Mouse (Mus musculus): ENCODE results near the gene Cobl. TPM values are rescaled to one million over a fixed set of nuclear protein-coding genes. Genes with fewer than 3 reads are reported as not detected.

Cobl gene
- polyA plus RNA-seq, 1 experiment, result 9.5 TPM

DNA sequence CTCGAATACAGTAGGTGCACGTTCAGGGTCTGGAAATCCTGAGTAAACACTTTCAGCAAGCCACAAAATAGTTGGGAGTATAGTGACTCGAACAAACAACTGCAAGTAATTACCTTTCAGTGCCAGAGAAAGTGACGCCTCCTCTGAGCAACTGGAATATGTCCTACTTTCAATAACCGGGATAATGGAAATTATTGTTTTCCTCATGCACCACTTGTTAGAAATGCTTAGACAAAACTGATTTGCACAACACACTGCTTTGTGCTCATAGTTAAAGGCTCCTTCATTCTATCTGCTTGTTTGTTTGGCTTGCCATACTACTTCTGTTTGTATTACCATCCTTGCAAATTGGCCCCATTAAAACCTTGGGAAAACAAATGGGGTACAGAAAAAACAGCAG lies 21.6 kb downstream of the Cobl start:
- TF ChIP-seq CTCF (IDR thresholded peaks at IDR 0.05; ENCODE audit: borderline replicate concordance, insufficient read depth, low read depth, low read length) (no peak), POLR2A (IDR thresholded peaks at IDR 0.05; ENCODE audit: borderline replicate concordance, insufficient read depth, low read length) (no peak)
- WGBS, result 79% methylated on average over 5 of the region's 5 CpGs
- no peak overlapping the region for H3K27ac ChIP-seq (ENCODE audit: insufficient read depth, low read length)
- no peak overlapping the region for H3K4me3 ChIP-seq (replicated peaks; ENCODE audit: insufficient read depth, low read depth, low read length)
- no peak for DNase-seq
- H3K27me3 ChIP-seq (ENCODE audit: control insufficient read depth, insufficient read depth, low read length), result no peaks in the 10 kb centered on the region; the same call in 1 of the 2 replicates
- H3K4me1 ChIP-seq (ENCODE audit: control insufficient read depth, insufficient read depth, low read length), result no peaks in the 10 kb centered on the region

DNA sequence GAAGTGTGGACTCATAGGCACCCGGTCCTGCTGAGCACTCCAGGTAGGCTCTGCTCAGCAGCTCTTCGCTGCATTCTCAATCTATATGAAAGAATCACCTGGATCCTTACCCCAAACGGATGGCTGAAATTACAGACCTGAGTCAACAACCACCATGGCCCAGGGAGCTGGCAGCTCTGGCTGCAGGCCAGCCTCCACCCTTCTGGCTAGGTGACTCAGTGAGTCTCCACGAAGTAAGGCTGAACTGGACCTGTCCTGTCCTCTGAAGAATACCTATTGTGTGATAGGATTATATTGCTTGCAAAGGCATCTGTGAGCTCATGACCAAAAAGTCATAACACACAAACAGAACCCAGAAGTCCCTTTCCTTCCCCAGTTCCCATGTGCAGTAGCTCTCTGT lies 22.5 kb downstream of the Cobl start:
- Histone ChIP-seq H3K4me3 (replicated peaks; ENCODE audit: insufficient read depth, low read depth, low read length) (no peak overlapping the region), H3K27me3 (ENCODE audit: control insufficient read depth, insufficient read depth, low read length) (no peaks in the 10 kb centered on the region; the same call in 1 of the 2 replicates), H3K4me1 (ENCODE audit: control insufficient read depth, insufficient read depth, low read length) (no peaks in the 10 kb centered on the region), H3K27ac (ENCODE audit: insufficient read depth, low read length) (no peak overlapping the region)
- DNase-seq, result no peak
- no peak for TF ChIP-seq CTCF (IDR thresholded peaks at IDR 0.05; ENCODE audit: borderline replicate concordance, insufficient read depth, low read depth, low read length)
- TF ChIP-seq POLR2A (IDR thresholded peaks at IDR 0.05; ENCODE audit: borderline replicate concordance, insufficient read depth, low read length), result no peak
- 81% methylated on average over 4 of the region's 4 CpGs for WGBS

DNA sequence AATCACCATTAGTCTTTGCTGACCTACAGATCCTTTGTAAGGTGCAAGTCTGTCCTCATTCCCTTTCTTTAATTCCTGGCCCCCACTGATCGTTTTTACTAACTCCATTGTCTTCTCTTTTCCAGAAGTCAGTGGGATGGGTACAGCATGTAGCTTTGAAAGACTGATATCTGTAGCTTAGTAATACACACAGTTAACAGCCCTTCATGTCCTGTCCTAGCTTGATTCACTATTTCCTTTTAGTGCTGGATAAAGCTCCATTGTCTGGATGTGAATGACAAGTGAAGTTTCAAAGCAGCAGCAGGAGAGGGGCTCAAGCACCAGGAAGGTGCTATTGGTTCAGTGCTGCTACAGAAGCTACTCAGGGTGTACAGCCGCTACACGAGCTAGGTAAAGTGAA lies 28.9 kb downstream of the Cobl start:
- TF ChIP-seq CTCF (IDR thresholded peaks at IDR 0.05; ENCODE audit: borderline replicate concordance, insufficient read depth, low read depth, low read length), result no peak
- TF ChIP-seq POLR2A (IDR thresholded peaks at IDR 0.05; ENCODE audit: borderline replicate concordance, insufficient read depth, low read length), result no peak
- H3K27ac ChIP-seq (ENCODE audit: insufficient read depth, low read length), result no peak overlapping the region
- H3K27me3 ChIP-seq (ENCODE audit: control insufficient read depth, insufficient read depth, low read length), result no peaks in the 10 kb centered on the region; the same call in 1 of the 2 replicates
- no peak overlapping the region for H3K4me3 ChIP-seq (replicated peaks; ENCODE audit: insufficient read depth, low read depth, low read length)
- no peak for DNase-seq
- WGBS, result 66% methylated on average over 3 of the region's 3 CpGs
- H3K4me1 ChIP-seq (ENCODE audit: control insufficient read depth, insufficient read depth, low read length), result no peaks in the 10 kb centered on the region

DNA sequence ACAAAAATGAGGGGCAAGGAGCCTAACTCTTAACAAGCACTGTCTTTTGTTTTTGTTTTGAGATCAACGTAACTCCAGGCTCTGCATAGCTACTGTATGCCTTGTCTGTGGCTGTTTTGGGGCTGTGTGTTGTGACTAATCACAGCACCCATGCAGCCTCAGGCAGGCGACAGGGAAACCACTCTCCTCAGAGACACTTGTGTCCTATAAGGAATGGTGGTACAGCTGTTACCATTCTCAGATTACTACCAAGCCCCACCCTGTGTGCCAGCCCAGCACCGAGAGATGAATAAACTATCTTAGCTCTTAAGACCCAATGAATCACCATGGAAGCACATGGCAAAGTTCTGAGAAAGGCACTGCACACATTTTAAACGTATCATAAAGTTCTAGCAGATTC lies 29.7 kb downstream of the Cobl start:
- peak overlapping the region; percentile 30; the same call in 1 of the 2 replicates for H3K27ac ChIP-seq (ENCODE audit: insufficient read depth, low read length)
- TF ChIP-seq POLR2A (IDR thresholded peaks at IDR 0.05; ENCODE audit: borderline replicate concordance, insufficient read depth, low read length) (no peak), CTCF (IDR thresholded peaks at IDR 0.05; ENCODE audit: borderline replicate concordance, insufficient read depth, low read depth, low read length) (no peak)
- 55% methylated on average over 4 of the region's 4 CpGs for WGBS
- DNase-seq, result no peak
- no peaks in the 10 kb centered on the region; the same call in 1 of the 2 replicates for H3K27me3 ChIP-seq (ENCODE audit: control insufficient read depth, insufficient read depth, low read length)
- H3K4me1 ChIP-seq (ENCODE audit: control insufficient read depth, insufficient read depth, low read length), result no peaks in the 10 kb centered on the region
- H3K4me3 ChIP-seq (replicated peaks; ENCODE audit: insufficient read depth, low read depth, low read length), result no peak overlapping the region

DNA sequence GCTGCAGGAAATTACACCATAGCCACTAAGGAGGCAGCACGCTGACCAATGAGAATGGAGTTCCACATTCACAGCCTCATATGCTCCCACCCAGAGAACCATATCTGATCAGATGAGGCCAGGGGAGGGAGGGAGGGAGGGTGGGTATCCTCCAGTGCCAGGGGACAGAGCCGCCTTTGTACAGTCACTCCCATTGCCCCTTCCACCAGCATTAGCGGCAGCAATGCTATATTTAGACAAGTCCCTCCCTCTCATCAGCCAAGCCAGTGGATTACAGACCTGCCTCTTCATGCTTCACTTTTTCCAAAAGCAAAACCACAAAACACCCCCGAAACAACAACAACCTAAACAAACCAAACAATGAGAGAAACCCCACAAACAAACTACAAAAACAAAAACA lies 30.2 kb downstream of the Cobl start:
- 50% methylated on average over 4 of the region's 4 CpGs for WGBS
- Histone ChIP-seq H3K27me3 (ENCODE audit: control insufficient read depth, insufficient read depth, low read length) (no peaks in the 10 kb centered on the region; the same call in 1 of the 2 replicates), H3K4me1 (ENCODE audit: control insufficient read depth, insufficient read depth, low read length) (no peaks in the 10 kb centered on the region), H3K4me3 (replicated peaks; ENCODE audit: insufficient read depth, low read depth, low read length) (no peak overlapping the region), H3K27ac (ENCODE audit: insufficient read depth, low read length) (no peak overlapping the region)
- DNase-seq, result no peak
- no peak for TF ChIP-seq CTCF (IDR thresholded peaks at IDR 0.05; ENCODE audit: borderline replicate concordance, insufficient read depth, low read depth, low read length)

DNA sequence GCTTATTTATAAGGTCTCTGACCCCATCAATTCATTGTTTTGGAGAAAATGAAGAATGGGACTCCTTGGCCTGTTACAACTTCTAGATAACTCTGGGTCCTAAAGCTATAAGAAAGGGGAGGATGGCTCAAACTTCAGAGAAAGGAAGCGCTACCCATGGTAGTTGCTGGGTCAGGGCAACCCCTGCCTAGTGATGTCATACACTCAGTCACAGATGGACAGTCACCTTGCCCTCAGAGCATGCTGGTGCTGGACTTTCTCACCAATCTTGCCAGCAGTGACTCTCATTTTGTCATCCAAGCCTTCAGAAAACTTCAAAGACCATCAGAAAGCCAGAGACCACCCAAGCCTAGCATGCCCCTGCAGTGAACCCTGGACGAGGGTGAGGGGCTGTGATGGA lies 32.8 kb downstream of the Cobl start:
- no peaks in the 10 kb centered on the region for H3K4me1 ChIP-seq (ENCODE audit: control insufficient read depth, insufficient read depth, low read length)
- no peak overlapping the region for H3K4me3 ChIP-seq (replicated peaks; ENCODE audit: insufficient read depth, low read depth, low read length)
- no peak for TF ChIP-seq POLR2A (IDR thresholded peaks at IDR 0.05; ENCODE audit: borderline replicate concordance, insufficient read depth, low read length)
- no peak for TF ChIP-seq CTCF (IDR thresholded peaks at IDR 0.05; ENCODE audit: borderline replicate concordance, insufficient read depth, low read depth, low read length)
- H3K27me3 ChIP-seq (ENCODE audit: control insufficient read depth, insufficient read depth, low read length), result no peaks in the 10 kb centered on the region; the same call in 1 of the 2 replicates
- WGBS, result 91% methylated on average over 2 of the region's 2 CpGs
- no peak overlapping the region for H3K27ac ChIP-seq (ENCODE audit: insufficient read depth, low read length)
- no peak for DNase-seq

DNA sequence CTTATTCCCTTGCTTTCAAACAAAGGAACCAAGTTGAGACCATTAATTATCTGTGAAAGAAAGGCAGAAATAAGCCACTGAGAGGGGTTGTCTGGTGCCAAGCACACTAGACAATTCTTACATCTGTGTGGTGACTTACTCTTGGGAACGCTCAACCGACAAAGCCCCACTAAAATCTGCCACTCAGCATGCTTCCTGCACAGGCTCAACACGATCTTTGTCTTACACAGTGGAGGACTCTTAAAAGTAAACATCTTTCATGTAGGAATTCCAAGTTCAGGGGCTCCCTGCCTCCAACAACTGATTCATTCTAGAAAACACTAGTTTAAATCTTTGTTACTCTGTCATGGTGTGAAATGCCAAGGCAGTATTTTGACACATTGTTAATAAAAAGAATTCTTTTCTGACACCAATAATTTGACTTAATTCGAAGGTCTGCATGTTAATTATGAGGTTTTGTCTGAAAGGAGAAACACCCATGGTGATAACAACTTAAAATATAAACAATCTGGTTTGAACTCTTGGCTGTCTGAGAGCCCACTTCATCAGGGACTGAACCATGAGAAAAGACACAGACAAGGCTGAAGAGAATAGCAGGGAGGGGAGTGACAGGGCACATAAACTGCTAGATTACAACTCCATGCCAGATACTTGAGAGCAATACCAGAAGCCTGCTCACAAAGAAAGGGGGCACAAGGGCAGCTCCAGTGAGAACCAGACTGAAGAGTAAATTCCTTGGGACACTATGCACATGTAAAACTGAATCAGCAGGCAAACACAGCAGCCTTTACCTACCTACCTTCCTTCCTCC lies 34.3 kb downstream of the Cobl start:
- TF ChIP-seq CTCF (IDR thresholded peaks at IDR 0.05; ENCODE audit: borderline replicate concordance, insufficient read depth, low read depth, low read length) (no peak), POLR2A (IDR thresholded peaks at IDR 0.05; ENCODE audit: borderline replicate concordance, insufficient read depth, low read length) (no peak)
- peaks cover 2% of the 10 kb centered on the region; the same call in 1 of the 2 replicates for H3K27me3 ChIP-seq (ENCODE audit: control insufficient read depth, insufficient read depth, low read length)
- H3K4me1 ChIP-seq (ENCODE audit: control insufficient read depth, insufficient read depth, low read length), result no peaks in the 10 kb centered on the region
- 36% methylated on average over 4 of the region's 4 CpGs for WGBS
- H3K4me3 ChIP-seq (replicated peaks; ENCODE audit: insufficient read depth, low read depth, low read length), result no peak overlapping the region
- H3K27ac ChIP-seq (ENCODE audit: insufficient read depth, low read length), result no peak overlapping the region
- DNase-seq, result no peak

DNA sequence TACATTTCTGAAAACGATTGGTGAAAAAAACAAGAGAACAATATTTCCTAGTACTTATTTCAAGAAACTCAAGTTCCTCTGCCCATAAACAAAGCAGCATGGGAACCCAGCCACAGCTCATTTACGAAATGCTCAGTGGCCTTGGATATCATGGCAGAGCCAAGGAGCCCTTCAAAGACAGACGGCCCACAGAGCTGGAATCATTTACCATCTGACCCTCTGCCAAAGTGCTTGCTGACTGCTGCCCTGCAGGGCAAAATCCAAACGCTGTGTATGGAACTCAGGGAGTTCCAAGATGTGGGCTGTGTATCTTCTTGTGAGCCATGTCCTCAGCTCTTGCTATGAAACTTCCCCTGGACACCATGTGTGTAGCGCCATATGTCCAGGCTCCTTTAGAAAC lies 38.0 kb downstream of the Cobl start:
- WGBS, result 19% methylated on average over 5 of the region's 5 CpGs
- TF ChIP-seq CTCF (IDR thresholded peaks at IDR 0.05; ENCODE audit: borderline replicate concordance, insufficient read depth, low read depth, low read length), result no peak
- no peak for TF ChIP-seq POLR2A (IDR thresholded peaks at IDR 0.05; ENCODE audit: borderline replicate concordance, insufficient read depth, low read length)

More for the DNA sequence above, 38.0 kb downstream of the Cobl start:
- no peak overlapping the region for H3K27ac ChIP-seq (ENCODE audit: insufficient read depth, low read length)
- peak in 1 of 2 experiments; percentile 13 for DNase-seq
- H3K4me3 ChIP-seq (replicated peaks; ENCODE audit: insufficient read depth, low read depth, low read length), result no peak overlapping the region
- H3K27me3 ChIP-seq (ENCODE audit: control insufficient read depth, insufficient read depth, low read length), result peaks cover 2% of the 10 kb centered on the region; the same call in 1 of the 2 replicates
- no peaks in the 10 kb centered on the region for H3K4me1 ChIP-seq (ENCODE audit: control insufficient read depth, insufficient read depth, low read length)

All from cerebellum, adult 2 months (tissue).